Mouse (Mus musculus) bone marrow, adult 2 months (tissue): ENCODE results near the gene Romo1. TPM values are rescaled to one million over a fixed set of nuclear protein-coding genes. Genes with fewer than 3 reads are reported as not detected.
A peak's percentile ranks its signal among the peaks of the same experiment; 100 is the strongest.

Experiments used
- H3K27ac ChIP-seq: fragments of 200-500 bp; 2 replicates; pipeline ENCODE4 v1.5.1; 2012; ENCODE audit warnings: low read depth, mild to moderate bottlenecking, control low read depth, inconsistent platforms, low read length; ENCODE audit not compliant: control insufficient read depth, poor library complexity, insufficient read depth
- H3K4me1 ChIP-seq: fragments of 200-500 bp; 2 replicates; pipeline ENCODE4 v1.6.1; 2011; ENCODE audit warnings: low read length; ENCODE audit not compliant: control insufficient read depth, insufficient read depth
- H3K4me3 ChIP-seq: fragments of 200-500 bp; replicated peaks from 2 replicates; pipeline ENCODE3; 2011; ENCODE audit warnings: mild to moderate bottlenecking, low read depth, low read length, control low read depth; ENCODE audit not compliant: control insufficient read depth
- CTCF ChIP-seq: fragments of 200-500 bp; IDR thresholded peaks from 2 replicates; pipeline ENCODE4 v1.5.1; 2011; ENCODE audit warnings: low read length, control low read depth; ENCODE audit not compliant: control insufficient read depth, insufficient read depth
- POLR2A ChIP-seq: fragments of 200-500 bp; IDR thresholded peaks from 2 replicates; pipeline ENCODE4 v1.6.1; 2011; ENCODE audit warnings: low read depth, mild to moderate bottlenecking, control low read depth, low read length, borderline replicate concordance; ENCODE audit not compliant: control insufficient read depth
- WGBS: fragments of 180-500 bp; shearing (Covaris S2); methylation state at CpG from one replicate; pipeline ENCODE4 v1.1.7; 2018; 5-methylcytosine and 5-hydroxymethylcytosine counted together
- polyA plus RNA-seq: library from polyadenylated mRNA; stranded (reverse); fragments of >200 nt; gene quantifications from 2 replicates; pipeline ENCODE4 v1.2.4, GENCODE M21; 2011; ENCODE audit warnings: low replicate concordance; ENCODE audit not compliant: missing spikeins, insufficient read depth, insufficient read length

The Romo1 gene
- polyA plus RNA-seq, 1 experiment: 111 TPM

- WGBS: 87% methylated on average over 6 of the region's 6 CpGs
- no peak overlapping the region for H3K27ac ChIP-seq
- H3K4me3 ChIP-seq: no peak overlapping the region
- TF ChIP-seq POLR2A (no peak), CTCF (peak; percentile 60)
- H3K4me1 ChIP-seq: no peaks in the 10 kb centered on the region
These were observed 8.1 kb upstream of the Romo1 start for GRCm38 (mm10) chr2:156135695-156136094.

GRCm38 (mm10) chr2:156142820-156143219 lies 1.0 kb upstream of the Romo1 start:
- WGBS: 82% methylated on average over 2 of the region's 2 CpGs
- Histone ChIP-seq H3K4me3 (no peak overlapping the region), H3K4me1 (peaks cover 2% of the 10 kb centered on the region), H3K27ac (no peak overlapping the region)
- TF ChIP-seq POLR2A (no peak), CTCF (no peak)

- H3K4me3 ChIP-seq: peak overlapping the region; percentile 89
- 4% methylated on average over 16 of the region's 16 CpGs for WGBS
- no peak overlapping the region; the same call in 1 of the 2 replicates for H3K27ac ChIP-seq
- H3K4me1 ChIP-seq: peaks cover 2% of the 10 kb centered on the region
- no peak for TF ChIP-seq CTCF
- TF ChIP-seq POLR2A: no peak
These were observed 472 bp upstream of the Romo1 start for GRCm38 (mm10) chr2:156143367-156143766.

GRCm38 (mm10) chr2:156145486-156146130 lies 1.8 kb downstream of the Romo1 start:
- no peak for TF ChIP-seq POLR2A
- no peak for TF ChIP-seq CTCF
- H3K4me1 ChIP-seq: peaks cover 2% of the 10 kb centered on the region
- no peak overlapping the region for H3K27ac ChIP-seq
- 75% methylated on average over 11 of the region's 11 CpGs for WGBS
- H3K4me3 ChIP-seq: no peak overlapping the region

GRCm38 (mm10) chr2:156146272-156146989 lies 2.6 kb downstream of the Romo1 start:
- TF ChIP-seq POLR2A (no peak), CTCF (no peak)
- H3K4me3 ChIP-seq: no peak overlapping the region

GRCm38 (mm10) chr2:156147316-156147915 lies 3.6 kb downstream of the Romo1 start:
- no peak overlapping the region for H3K27ac ChIP-seq
- peaks cover 2% of the 10 kb centered on the region for H3K4me1 ChIP-seq
- TF ChIP-seq POLR2A (no peak), CTCF (no peak)
- H3K4me3 ChIP-seq: no peak overlapping the region
- 56% methylated on average over 3 of the region's 3 CpGs for WGBS

More at GRCm38 (mm10) chr2:156146272-156146989, 2.6 kb downstream of the Romo1 start:
- Histone ChIP-seq H3K4me1 (peaks cover 2% of the 10 kb centered on the region), H3K27ac (no peak overlapping the region)
- WGBS: 54% methylated on average over 5 of the region's 5 CpGs

- Histone ChIP-seq H3K4me1 (no peaks in the 10 kb centered on the region), H3K4me3 (no peak overlapping the region), H3K27ac (no peak overlapping the region)
- TF ChIP-seq CTCF (no peak), POLR2A (no peak)
These were observed 7.7 kb downstream of the Romo1 start for GRCm38 (mm10) chr2:156151538-156151937.

GRCm38 (mm10) chr2:156165478-156165877 lies 21.6 kb downstream of the Romo1 start:
- 93% methylated on average over 1 of the region's 1 CpGs for WGBS
- H3K4me3 ChIP-seq: no peak overlapping the region
- H3K4me1 ChIP-seq: no peaks in the 10 kb centered on the region
- H3K27ac ChIP-seq: no peak overlapping the region
- TF ChIP-seq POLR2A: no peak
- no peak for TF ChIP-seq CTCF

- no peaks in the 10 kb centered on the region for H3K4me1 ChIP-seq
- no peak overlapping the region for H3K4me3 ChIP-seq
- H3K27ac ChIP-seq: no peak overlapping the region
- 93% methylated on average over 5 of the region's 5 CpGs for WGBS
- TF ChIP-seq CTCF: no peak
- no peak for TF ChIP-seq POLR2A
These were observed 22.7 kb downstream of the Romo1 start for GRCm38 (mm10) chr2:156166557-156166956.
